Mouse (Mus musculus): Measurements from ENCODE around the gene Gm10837. TPM values are rescaled to one million over a fixed set of nuclear protein-coding genes. Genes with fewer than 3 reads are reported as not detected.
A peak's percentile ranks its signal among the peaks of the same experiment; 100 is the strongest.

The Gm10837 gene
- polyA plus RNA-seq, 1 experiment, result not detected

DNA sequence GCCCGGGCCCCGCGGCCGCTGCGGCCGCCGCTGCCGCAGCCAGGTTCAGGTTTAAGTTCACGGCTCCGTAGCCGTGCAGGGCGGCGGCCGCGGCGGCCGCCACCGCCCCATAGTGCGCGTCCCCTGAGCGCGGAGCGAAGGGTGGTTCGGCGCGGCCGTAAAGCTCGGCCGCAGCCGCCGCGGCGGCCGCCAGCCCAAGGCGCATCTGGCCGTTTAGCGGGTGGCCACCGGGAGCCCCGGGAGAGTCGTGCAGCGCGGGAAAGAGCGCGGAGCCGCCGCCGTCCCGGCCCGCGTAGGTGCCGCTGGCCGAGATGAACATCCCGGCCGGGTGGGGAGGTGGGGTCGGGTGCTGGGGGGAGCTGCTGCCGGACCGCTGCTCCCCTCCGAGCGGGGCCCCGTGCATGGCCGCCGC, 26.0 kb upstream of the Gm10837 start:
- H3K27ac ChIP-seq (ENCODE audit: insufficient read depth, low read length), result no peak overlapping the region
- H3K4me3 ChIP-seq (ENCODE audit: insufficient read depth, low read length), result peak overlapping the region; percentile 40
- no peaks in the 10 kb centered on the region for H3K4me1 ChIP-seq (ENCODE audit: control insufficient read depth, insufficient read depth, low read length)
- TF ChIP-seq CTCF (IDR thresholded peaks at IDR 0.05; ENCODE audit: borderline replicate concordance, insufficient read depth, low read length) (no peak), POLR2A (IDR thresholded peaks at IDR 0.05; ENCODE audit: low read depth, low read length) (no peak)

DNA sequence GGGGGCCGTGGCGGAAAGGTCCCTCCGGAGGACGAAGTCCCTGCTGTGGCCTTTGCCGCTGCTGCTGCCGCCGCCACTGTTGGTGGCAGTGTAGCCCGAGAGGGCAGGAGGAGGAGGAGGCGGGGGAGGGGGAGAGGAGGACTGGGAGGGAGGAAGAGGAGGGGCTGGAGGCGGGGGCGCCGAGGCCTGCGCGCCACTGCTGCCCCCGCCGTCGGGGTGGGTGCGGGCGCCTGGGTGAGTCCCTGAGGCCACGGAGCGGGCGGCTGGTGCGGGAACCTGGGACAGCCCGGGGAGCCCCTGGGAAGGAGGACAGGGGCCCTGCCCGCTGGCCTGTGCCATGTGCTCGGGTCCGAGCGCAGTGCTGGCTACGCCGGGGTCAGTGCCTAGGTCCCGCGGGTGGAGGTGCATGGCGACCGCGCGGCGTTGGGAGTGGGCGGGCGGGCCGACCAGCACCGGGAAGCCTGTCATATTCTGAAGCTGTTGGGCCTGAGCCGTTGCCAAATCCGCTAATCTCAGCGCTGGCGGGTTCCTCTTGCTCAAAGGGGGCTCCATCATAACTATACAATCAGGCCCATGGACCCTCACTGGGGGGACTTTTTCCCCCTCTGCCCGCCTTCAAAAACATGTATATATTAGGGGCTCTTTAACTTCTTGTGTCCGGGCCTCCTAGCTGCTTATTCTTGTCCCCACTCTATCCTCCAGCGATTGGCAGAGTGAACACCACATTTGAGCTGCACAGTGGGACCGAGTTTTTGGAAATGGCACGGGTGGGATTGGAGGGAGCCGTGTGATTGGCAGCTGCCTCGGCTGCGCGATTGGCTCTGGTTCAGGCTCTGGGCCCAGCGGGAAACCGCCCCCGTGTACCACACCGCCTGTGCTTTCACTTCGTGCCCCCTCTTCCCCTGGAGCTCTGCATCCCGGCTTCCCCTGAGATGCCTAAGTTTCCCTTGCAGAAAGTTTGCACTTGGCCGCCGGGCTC, 25.3 kb upstream of the Gm10837 start, which contains the start of gene Zic5:
Gene Zic5 (minus strand): TSS at position 915 of the 979 bp plus-strand sequence.
- Histone ChIP-seq H3K4me3 (ENCODE audit: insufficient read depth, low read length) (peak within 1 kb of the TSS; percentile 40), H3K4me1 (ENCODE audit: control insufficient read depth, insufficient read depth, low read length) (no peaks in the 10 kb centered on the region), H3K27ac (ENCODE audit: insufficient read depth, low read length) (no peak within 1 kb of the TSS)
- TF ChIP-seq POLR2A (IDR thresholded peaks at IDR 0.05; ENCODE audit: low read depth, low read length) (no peak), CTCF (IDR thresholded peaks at IDR 0.05; ENCODE audit: borderline replicate concordance, insufficient read depth, low read length) (no peak)

- H3K27ac ChIP-seq (ENCODE audit: insufficient read depth, low read length), result no peak overlapping the region
- no peak for TF ChIP-seq POLR2A (IDR thresholded peaks at IDR 0.05; ENCODE audit: low read depth, low read length)
- TF ChIP-seq CTCF (IDR thresholded peaks at IDR 0.05; ENCODE audit: borderline replicate concordance, insufficient read depth, low read length), result no peak
- no peaks in the 10 kb centered on the region for H3K4me1 ChIP-seq (ENCODE audit: control insufficient read depth, insufficient read depth, low read length)
- no peak overlapping the region for H3K4me3 ChIP-seq (ENCODE audit: insufficient read depth, low read length)
Measured at GRCm38 (mm10) chr14:122465931-122466490, 24.4 kb upstream of the Gm10837 start.

DNA sequence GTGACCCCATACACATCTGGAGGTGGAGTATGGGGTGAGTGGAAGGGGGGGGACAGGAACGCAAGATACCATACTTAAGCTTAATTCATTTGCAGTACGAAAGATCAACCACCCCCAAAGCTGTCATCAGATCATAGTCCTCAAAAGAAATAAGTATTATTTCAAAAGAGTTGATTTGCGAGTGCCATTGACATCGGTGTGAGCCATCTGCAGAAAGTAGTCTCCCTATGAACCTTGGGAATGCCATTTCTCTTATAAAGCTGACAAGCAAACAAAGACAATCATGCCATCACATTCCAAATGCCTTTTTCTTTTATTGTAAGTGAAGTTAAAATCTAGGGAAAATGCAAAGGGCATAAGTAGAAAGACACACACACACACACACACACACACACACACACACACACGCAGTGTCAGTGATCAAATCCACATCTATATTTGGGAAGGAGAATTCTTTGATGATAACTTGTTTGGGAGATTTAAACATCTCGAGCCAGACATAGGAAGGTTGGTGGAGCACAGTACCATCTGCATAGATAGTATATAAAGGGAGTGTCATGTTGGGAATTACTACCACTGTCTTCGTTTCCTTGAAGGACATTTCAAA, 23.5 kb upstream of the Gm10837 start:
- no peak for TF ChIP-seq CTCF (IDR thresholded peaks at IDR 0.05; ENCODE audit: borderline replicate concordance, insufficient read depth, low read length)
- no peak for TF ChIP-seq POLR2A (IDR thresholded peaks at IDR 0.05; ENCODE audit: low read depth, low read length)
- Histone ChIP-seq H3K27ac (ENCODE audit: insufficient read depth, low read length) (no peak overlapping the region), H3K4me1 (ENCODE audit: control insufficient read depth, insufficient read depth, low read length) (no peaks in the 10 kb centered on the region)

GRCm38 (mm10) chr14:122467926-122468841, 22.2 kb upstream of the Gm10837 start:
- TF ChIP-seq CTCF (IDR thresholded peaks at IDR 0.05; ENCODE audit: borderline replicate concordance, insufficient read depth, low read length), result no peak
- TF ChIP-seq POLR2A (IDR thresholded peaks at IDR 0.05; ENCODE audit: low read depth, low read length), result no peak
- no peak overlapping the region for H3K27ac ChIP-seq (ENCODE audit: insufficient read depth, low read length)
- H3K4me3 ChIP-seq (ENCODE audit: insufficient read depth, low read length), result no peak overlapping the region
- no peaks in the 10 kb centered on the region for H3K4me1 ChIP-seq (ENCODE audit: control insufficient read depth, insufficient read depth, low read length)

More for the DNA sequence above, 23.5 kb upstream of the Gm10837 start:
- H3K4me3 ChIP-seq (ENCODE audit: insufficient read depth, low read length), result no peak overlapping the region

DNA sequence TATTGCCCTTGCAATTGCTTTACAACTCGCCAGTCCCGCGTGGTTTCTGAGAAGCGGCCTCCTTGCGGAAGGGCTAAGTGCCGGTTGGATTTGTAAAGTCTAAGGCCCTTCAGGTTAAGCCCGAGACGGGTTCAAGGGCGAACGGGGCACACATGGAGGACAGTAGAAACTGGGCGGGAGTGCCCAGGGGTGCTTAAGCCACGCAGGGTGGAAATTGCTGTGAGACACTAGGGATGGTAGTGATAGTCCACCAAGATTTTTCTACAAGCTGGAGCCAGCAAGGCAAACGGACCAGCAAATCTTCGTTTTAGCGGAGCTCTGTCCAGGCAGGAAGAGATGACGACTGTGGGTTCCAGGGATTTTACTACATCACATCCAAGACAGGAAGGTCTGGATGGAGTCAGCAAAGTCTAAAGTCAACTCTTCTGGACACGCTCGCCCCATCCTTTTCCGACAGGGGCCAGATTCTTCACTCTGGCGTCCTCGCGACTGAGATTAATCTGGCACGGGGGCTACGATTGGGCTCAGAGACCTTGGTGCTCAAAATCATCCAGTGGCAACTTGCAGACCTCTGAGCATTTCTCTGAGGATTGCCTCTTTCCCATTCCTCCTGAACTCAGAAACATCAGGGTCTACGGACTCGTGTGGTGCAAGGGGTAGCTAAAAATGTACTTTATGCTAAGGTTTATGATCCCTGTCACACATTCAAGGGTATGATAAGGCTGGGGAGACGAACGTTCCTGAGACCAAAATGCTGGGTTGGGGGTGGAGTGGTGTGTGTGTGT, 21.2 kb upstream of the Gm10837 start:
- no peak overlapping the region for H3K4me3 ChIP-seq (ENCODE audit: insufficient read depth, low read length)
- TF ChIP-seq POLR2A (IDR thresholded peaks at IDR 0.05; ENCODE audit: low read depth, low read length) (no peak), CTCF (IDR thresholded peaks at IDR 0.05; ENCODE audit: borderline replicate concordance, insufficient read depth, low read length) (no peak)
- 0 out of 2 replicates have a peak, but pooled peaks cover 3% of the 10 kb centered on the region for H3K4me1 ChIP-seq (ENCODE audit: control insufficient read depth, insufficient read depth, low read length)
- H3K27ac ChIP-seq (ENCODE audit: insufficient read depth, low read length), result no peak overlapping the region

- Histone ChIP-seq H3K4me1 (ENCODE audit: control insufficient read depth, insufficient read depth, low read length) (0 out of 2 replicates have a peak, but pooled peaks cover 3% of the 10 kb centered on the region), H3K4me3 (ENCODE audit: insufficient read depth, low read length) (no peak overlapping the region), H3K27ac (ENCODE audit: insufficient read depth, low read length) (no peak overlapping the region)
- TF ChIP-seq POLR2A (IDR thresholded peaks at IDR 0.05; ENCODE audit: low read depth, low read length) (no peak), CTCF (IDR thresholded peaks at IDR 0.05; ENCODE audit: borderline replicate concordance, insufficient read depth, low read length) (no peak)
Measured at GRCm38 (mm10) chr14:122471449-122472085, 18.8 kb upstream of the Gm10837 start.

GRCm38 (mm10) chr14:122472161-122472560, 18.2 kb upstream of the Gm10837 start:
- TF ChIP-seq CTCF (IDR thresholded peaks at IDR 0.05; ENCODE audit: borderline replicate concordance, insufficient read depth, low read length), result no peak
- TF ChIP-seq POLR2A (IDR thresholded peaks at IDR 0.05; ENCODE audit: low read depth, low read length), result no peak
- no peak overlapping the region for H3K27ac ChIP-seq (ENCODE audit: insufficient read depth, low read length)
- 0 out of 2 replicates have a peak, but pooled peaks cover 3% of the 10 kb centered on the region for H3K4me1 ChIP-seq (ENCODE audit: control insufficient read depth, insufficient read depth, low read length)
- H3K4me3 ChIP-seq (ENCODE audit: insufficient read depth, low read length), result no peak overlapping the region

Data from embryonic fibroblast, embryonic 13.5 days (primary cell).